Mouse (Mus musculus) ES-E14 (cell line): Measurements from ENCODE around the gene Tmem236. TPM values are rescaled to one million over a fixed set of nuclear protein-coding genes. Genes with fewer than 3 reads are reported as not detected.

Source experiments
- DNase-seq: peaks from one replicate; pipeline ENCODE4 v3.0.0-alpha.2; 2013; ENCODE audit warnings: low read depth, low spot score
- H3K27ac ChIP-seq: 2 replicates; pipeline ENCODE4 v1.5.1; 2012; ENCODE audit warnings: low read depth, mild to moderate bottlenecking, low read length, moderate library complexity, mixed read lengths; ENCODE audit not compliant: poor library complexity, insufficient read depth, severe bottlenecking
- H3K36me3 ChIP-seq: 2 replicates; pipeline ENCODE4 v1.6.1; 2012; ENCODE audit warnings: mild to moderate bottlenecking, low read length, moderate library complexity, mixed read lengths; ENCODE audit not compliant: control insufficient read depth, poor library complexity, insufficient read depth, severe bottlenecking
- H3K4me1 ChIP-seq, 2 experiments: fragments of 150-350 bp in 1 of 2; sonication (generic) in 1 of 2; 2 replicates each; pipeline ENCODE4 v1.6.1; 2012; ENCODE audit warnings: low read length in 2 of 2, mild to moderate bottlenecking in 1 of 2, mixed read lengths in 1 of 2; ENCODE audit not compliant: control insufficient read depth in 2 of 2, insufficient read depth in 2 of 2, poor library complexity in 1 of 2
- H3K4me3 ChIP-seq, 2 experiments: fragments of 150-350 bp in 1 of 2; sonication (generic) in 1 of 2; 2 replicates each; pipeline ENCODE4 v1.5.1; 2012; ENCODE audit warnings: low read length in 2 of 2, low read depth in 1 of 2, mild to moderate bottlenecking in 1 of 2, mixed read lengths in 1 of 2; ENCODE audit not compliant: insufficient read depth in 1 of 2, poor library complexity in 1 of 2, severe bottlenecking in 1 of 2
- H3K9ac ChIP-seq: 2 replicates; pipeline ENCODE4 v1.6.1; 2012; ENCODE audit warnings: low read depth, mild to moderate bottlenecking, low read length, mixed read lengths; ENCODE audit not compliant: poor library complexity, insufficient read depth, severe bottlenecking
- H3K9me3 ChIP-seq: fragments of 150-350 bp; sonication (generic); 2 replicates; pipeline ENCODE4 v1.6.1; 2012; ENCODE audit warnings: low read depth, mild to moderate bottlenecking, low read length; ENCODE audit not compliant: control insufficient read depth, insufficient read depth
- CHD2 ChIP-seq: IDR thresholded peaks from 2 replicates; pipeline ENCODE4 v1.6.1; 2014; ENCODE audit warnings: mild to moderate bottlenecking, low read depth, low read length, inconsistent platforms
- HCFC1 ChIP-seq: IDR thresholded peaks from 2 replicates; pipeline ENCODE4 v1.6.1; 2012; ENCODE audit warnings: low read length, inconsistent platforms, borderline replicate concordance; ENCODE audit not compliant: insufficient read depth
- MAFK ChIP-seq: IDR thresholded peaks from 2 replicates; pipeline ENCODE4 v1.6.1; 2014; ENCODE audit warnings: mild to moderate bottlenecking, low read depth, low read length, inconsistent platforms; ENCODE audit not compliant: insufficient read depth
- ZC3H11A ChIP-seq: IDR thresholded peaks from 2 replicates; pipeline ENCODE4 v1.6.1; 2012; ENCODE audit warnings: low read depth, mild to moderate bottlenecking, inconsistent platforms, low read length, borderline replicate concordance
- ZNF384 ChIP-seq: IDR thresholded peaks from 2 replicates; pipeline ENCODE4 v1.6.1; 2012; ENCODE audit warnings: low read depth, low read length, inconsistent platforms
- in situ Hi-C, 2 experiments: fragments of 600-800 bp; cut with MboI; formaldehyde crosslinking; loops; one replicate each; pipeline ENCODE4 v1.15.1; 2025; ENCODE audit warnings: low sequenced_read_pairs in 2 of 2, inconsistent platforms in 1 of 2; ENCODE audit not compliant: unreplicated experiment in 2 of 2
- total RNA-seq: library from RNA; depleted of rRNA; stranded (reverse); fragments of 300-350 nt; gene quantifications from 2 replicates; pipeline ENCODE4 v1.2.3, GENCODE M21; 2012

Tmem236 gene
- total RNA-seq, 1 experiment, result not detected

DNA sequence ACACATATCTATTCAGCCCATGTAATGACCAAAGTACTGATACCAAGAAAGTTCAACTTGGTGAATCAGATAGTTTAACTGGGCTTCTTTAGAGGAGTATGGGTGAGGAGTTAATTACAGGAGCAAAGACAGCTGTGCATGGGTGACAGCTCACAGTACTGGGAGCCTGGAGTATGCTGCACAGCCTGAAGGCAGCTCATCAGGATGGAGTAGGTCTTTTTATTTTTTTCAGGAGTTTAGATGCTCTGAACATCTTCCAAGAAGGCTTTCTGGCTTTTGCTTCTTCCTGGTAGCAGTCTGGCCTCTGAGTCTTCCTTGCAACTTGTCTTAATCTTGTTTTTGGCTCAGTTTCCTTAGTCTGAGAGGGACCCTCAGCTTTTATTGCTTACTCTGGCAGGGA is 37.3 kb downstream of the Tmem236 start:
- in situ Hi-C loops, result no loop called here
- Histone ChIP-seq H3K9me3 (no peaks in the 10 kb centered on the region), H3K9ac (no peak overlapping the region), H3K27ac (no peak overlapping the region), H3K4me1 (no peaks in the 10 kb centered on the region), H3K36me3 (no peaks in the 10 kb centered on the region), H3K4me3 (no peak overlapping the region)
- no peak for TF ChIP-seq MAFK
- no peak for TF ChIP-seq ZC3H11A
- no peak for TF ChIP-seq ZNF384
- TF ChIP-seq CHD2, result no peak
- TF ChIP-seq HCFC1, result no peak
- no peak for DNase-seq

DNA sequence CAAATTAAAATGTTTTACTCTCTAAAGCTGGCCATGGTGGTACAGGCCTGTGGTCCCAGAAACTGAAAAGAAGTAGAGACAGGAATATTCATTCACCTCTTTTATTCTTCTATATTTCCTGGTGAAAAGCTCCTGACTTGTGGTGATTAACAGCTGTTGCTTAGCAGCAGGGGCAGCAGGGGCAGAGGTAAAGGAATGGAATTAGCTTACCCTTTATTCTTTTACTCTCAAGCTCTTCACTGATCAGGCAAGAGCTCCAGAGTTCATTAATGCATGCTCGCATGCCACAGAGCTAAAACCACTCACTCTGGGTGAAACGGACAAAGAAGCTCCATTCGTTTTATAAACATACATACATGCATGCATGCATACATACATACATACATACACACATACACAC is 40.4 kb downstream of the Tmem236 start:
- H3K36me3 ChIP-seq, result no peaks in the 10 kb centered on the region
- in situ Hi-C loops, result no loop called here
- TF ChIP-seq ZNF384, result no peak
- TF ChIP-seq HCFC1, result no peak
- no peak for TF ChIP-seq ZC3H11A
- TF ChIP-seq CHD2, result no peak
- TF ChIP-seq MAFK, result no peak
- no peak overlapping the region for H3K4me3 ChIP-seq
- no peak for DNase-seq
- H3K9ac ChIP-seq, result no peak overlapping the region
- H3K27ac ChIP-seq, result no peak overlapping the region
- H3K9me3 ChIP-seq, result no peaks in the 10 kb centered on the region
- H3K4me1 ChIP-seq, result no peaks in the 10 kb centered on the region

DNA sequence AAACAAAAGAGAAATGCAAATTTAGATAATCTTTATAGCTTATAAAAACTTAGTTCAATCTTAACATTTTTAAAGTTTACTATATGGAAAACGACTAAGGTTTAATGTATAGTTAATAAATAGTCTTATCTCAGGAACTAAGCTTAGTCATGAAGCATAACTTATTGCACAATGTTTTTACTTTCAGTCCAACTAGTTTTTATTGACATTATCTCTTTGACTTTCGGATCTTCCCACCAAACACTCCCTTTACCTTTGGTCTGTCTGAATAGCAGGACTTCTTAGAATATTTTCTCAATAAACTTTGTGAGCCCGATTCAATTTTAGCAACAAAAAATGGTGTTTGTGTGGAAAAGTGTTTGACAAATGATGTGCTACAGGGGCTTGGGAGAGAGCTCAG is 42.3 kb downstream of the Tmem236 start:
- Histone ChIP-seq H3K36me3 (no peaks in the 10 kb centered on the region), H3K4me1 (no peaks in the 10 kb centered on the region), H3K27ac (no peak overlapping the region), H3K9me3 (no peaks in the 10 kb centered on the region), H3K4me3 (no peak overlapping the region), H3K9ac (no peak overlapping the region)
- TF ChIP-seq MAFK, result no peak
- TF ChIP-seq ZNF384, result no peak
- TF ChIP-seq HCFC1, result no peak
- TF ChIP-seq ZC3H11A, result no peak
- no peak for TF ChIP-seq CHD2
- in situ Hi-C loops, result no loop called here
- DNase-seq, result no peak

DNA sequence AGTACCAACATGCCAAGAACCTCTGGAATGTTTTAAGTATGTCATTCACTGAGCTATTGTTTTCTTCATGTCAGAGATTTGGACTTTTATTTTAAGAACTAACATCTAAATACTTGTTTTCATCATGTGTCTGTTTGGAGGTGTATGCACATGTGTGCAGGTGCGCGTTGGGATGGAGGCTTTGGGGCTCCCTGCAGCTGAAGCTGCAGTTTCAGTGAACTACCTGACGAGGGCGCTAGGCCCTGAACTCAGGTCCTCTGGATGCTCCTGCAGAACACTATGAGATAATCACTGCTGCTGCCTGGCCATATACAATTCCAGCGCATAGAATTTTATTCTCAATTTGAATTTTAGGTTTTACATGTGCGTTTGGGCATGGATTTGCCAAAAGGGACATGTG is 43.8 kb downstream of the Tmem236 start:
- no peaks in the 10 kb centered on the region for H3K9me3 ChIP-seq
- no peak for DNase-seq
- H3K27ac ChIP-seq, result no peak overlapping the region
- H3K4me1 ChIP-seq, result no peaks in the 10 kb centered on the region
- TF ChIP-seq HCFC1 (no peak), CHD2 (no peak), ZNF384 (no peak), MAFK (no peak), ZC3H11A (no peak)
- H3K4me3 ChIP-seq, result no peak overlapping the region
- in situ Hi-C loops, result no loop called here
- no peaks in the 10 kb centered on the region for H3K36me3 ChIP-seq
- H3K9ac ChIP-seq, result no peak overlapping the region

DNA sequence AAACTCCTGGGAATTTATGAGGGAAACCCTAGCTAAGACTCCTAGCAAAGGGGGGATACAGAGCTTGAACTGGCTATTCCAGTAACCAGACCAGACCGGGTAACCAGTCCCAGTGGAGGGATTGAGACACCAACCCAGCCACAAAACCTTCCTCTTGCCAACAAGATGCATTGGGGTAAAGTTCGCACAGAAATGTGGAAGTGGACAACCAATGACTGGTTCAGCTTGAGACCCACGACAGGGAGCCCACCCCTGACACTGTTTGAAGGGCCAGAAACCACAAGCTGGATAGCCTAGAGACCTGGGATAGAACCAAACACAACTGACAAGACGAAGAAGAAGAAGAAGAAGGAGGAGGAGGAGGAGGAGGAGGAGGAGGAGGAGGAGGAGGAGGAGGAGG is 50.1 kb downstream of the Tmem236 start:
- Histone ChIP-seq H3K4me1 (no peaks in the 10 kb centered on the region), H3K27ac (no peak overlapping the region), H3K9ac (no peak overlapping the region), H3K9me3 (no peaks in the 10 kb centered on the region), H3K4me3 (no peak overlapping the region), H3K36me3 (no peaks in the 10 kb centered on the region)
- DNase-seq, result no peak
- in situ Hi-C loops, result no loop called here
- TF ChIP-seq CHD2, result no peak
- no peak for TF ChIP-seq MAFK
- no peak for TF ChIP-seq HCFC1
- TF ChIP-seq ZC3H11A, result no peak
- no peak for TF ChIP-seq ZNF384
